Mouse (Mus musculus) CH12.LX (cell line): Measurements from ENCODE around the gene Dpep1.

Experiments
- CHD1 ChIP-seq: IDR thresholded peaks from 2 replicates; pipeline ENCODE4 v1.6.1; 2012; ENCODE audit warnings: low read depth, low read length, improper control_type of control experiment, inconsistent platforms
- CHD2 ChIP-seq: IDR thresholded peaks from 2 replicates; pipeline ENCODE4 v1.6.1; 2011; ENCODE audit warnings: low read length, improper control_type of control experiment
- CTCF ChIP-seq, 2 experiments: IDR thresholded peaks in 1 of 2; conservative IDR thresholded peaks in 1 of 2; 2 replicates each; pipeline ENCODE4 v1.5.1; 2011 to 2012; ENCODE audit warnings: low read depth in 2 of 2, low read length in 2 of 2, improper control_type of control experiment in 1 of 2, inconsistent platforms in 1 of 2, mild to moderate bottlenecking in 1 of 2, moderate library complexity in 1 of 2
- E2F4 ChIP-seq: IDR thresholded peaks from 2 replicates; pipeline ENCODE4 v1.6.1; 2011; ENCODE audit warnings: low read depth, low read length, improper control_type of control experiment; ENCODE audit not compliant: insufficient replicate concordance
- ELF1 ChIP-seq: IDR thresholded peaks from 2 replicates; pipeline ENCODE4 v1.6.1; 2014; ENCODE audit warnings: low read depth, mild to moderate bottlenecking, inconsistent platforms, low read length, improper control_type of control experiment
- EP300 ChIP-seq: IDR thresholded peaks from 2 replicates; pipeline ENCODE4 v1.6.1; 2011; ENCODE audit warnings: low read length, improper control_type of control experiment
- JUND ChIP-seq: conservative IDR thresholded peaks from 2 replicates; pipeline ENCODE4 v1.6.1; 2011; ENCODE audit warnings: low read depth, low read length, improper control_type of control experiment
- MAX ChIP-seq: IDR thresholded peaks from 2 replicates; pipeline ENCODE4 v1.6.1; 2011; ENCODE audit warnings: low read length, improper control_type of control experiment
- POLR2A ChIP-seq: IDR thresholded peaks from 2 replicates; pipeline ENCODE4 v1.6.1; 2011; ENCODE audit warnings: low read depth, mild to moderate bottlenecking, improper control_type of control experiment, low read length
- SMC3 ChIP-seq: IDR thresholded peaks from 2 replicates; pipeline ENCODE4 v1.6.1; 2011; ENCODE audit warnings: low read depth, low read length, improper control_type of control experiment
- TCF12 ChIP-seq: IDR thresholded peaks from 2 replicates; pipeline ENCODE4 v1.6.1; 2014; ENCODE audit warnings: low read depth, mild to moderate bottlenecking, inconsistent platforms, low read length, improper control_type of control experiment
- USF1 ChIP-seq: IDR thresholded peaks from 2 replicates; pipeline ENCODE4 v1.6.1; 2014; ENCODE audit warnings: low read depth, mild to moderate bottlenecking, inconsistent platforms, low read length, improper control_type of control experiment
- ZC3H11A ChIP-seq: IDR thresholded peaks from 2 replicates; pipeline ENCODE4 v1.6.1; 2012; ENCODE audit warnings: low read depth, mild to moderate bottlenecking, inconsistent platforms, low read length, improper control_type of control experiment
- ZNF384 ChIP-seq: IDR thresholded peaks from 2 replicates; pipeline ENCODE4 v1.6.1; 2012; ENCODE audit warnings: low read depth, low read length, improper control_type of control experiment, inconsistent platforms

GRCm38 (mm10) chr8:123199864-123200263, 13.8 kb downstream of the Dpep1 start:
- TF ChIP-seq USF1 (no peak), E2F4 (no peak), MAX (no peak), ELF1 (no peak), CTCF (conservative IDR thresholded peaks at IDR 0.05 in 1 of 2, IDR thresholded peaks at IDR 0.05 in 1 of 2; ENCODE audit: low read depth in 2 of 2, low read length in 2 of 2) (no peak), SMC3 (no peak; the same call in 1 of the 2 replicates), CHD1 (no peak), EP300 (no peak), JUND (no peak), ZNF384 (no peak), POLR2A (no peak), TCF12 (no peak), ZC3H11A (no peak), CHD2 (no peak)
